Mouse (Mus musculus) heart, embryonic 15.5 days (tissue): ENCODE data around the gene Haspin. TPM values are rescaled to one million over a fixed set of nuclear protein-coding genes. Genes with fewer than 3 reads are reported as not detected.
A peak's percentile ranks its signal among the peaks of the same experiment; 100 is the strongest.
"Not testable (repeated sequence)": the region's sequence is repeated elsewhere in the genome, so short reads cannot be mapped to it uniquely, and the experiment has no call there.

Experiments used
- ATAC-seq: fragments of 200-750 bp; cut with Nextera tagmentation; replicated peaks from 2 replicates; pipeline ENCODE4 v1.8.0; 2017; ENCODE audit warnings: low read depth, moderate TSS enrichment; ENCODE audit not compliant: insufficient number of reproducible peaks, insufficient read depth, low FRiP score
- H3K27ac ChIP-seq: fragments of 300-500 bp; sonication (generic); 2 replicates; pipeline ENCODE4 v1.5.1; 2015; ENCODE audit warnings: mild to moderate bottlenecking, inconsistent platforms
- H3K27me3 ChIP-seq: fragments of 300-500 bp; sonication (generic); 2 replicates; pipeline ENCODE4 v1.6.1; 2015; ENCODE audit warnings: inconsistent platforms
- H3K36me3 ChIP-seq: fragments of 300-500 bp; sonication (generic); 2 replicates; pipeline ENCODE4 v1.6.1; 2015; ENCODE audit warnings: mild to moderate bottlenecking, inconsistent platforms
- H3K4me1 ChIP-seq: fragments of 300-500 bp; sonication (generic); replicated peaks from 2 replicates; pipeline ENCODE4 v1.6.1; 2015; ENCODE audit warnings: inconsistent platforms
- H3K4me2 ChIP-seq: fragments of 300-500 bp; sonication (generic); 2 replicates; pipeline ENCODE4 v1.6.1; 2015; ENCODE audit warnings: inconsistent platforms, mild to moderate bottlenecking, moderate library complexity
- H3K4me3 ChIP-seq: fragments of 300-500 bp; sonication (generic); 2 replicates; pipeline ENCODE4 v1.5.1; 2015; ENCODE audit warnings: mild to moderate bottlenecking, inconsistent platforms
- H3K9ac ChIP-seq: fragments of 300-500 bp; sonication (generic); 2 replicates; pipeline ENCODE4 v1.6.1; 2015; ENCODE audit warnings: mild to moderate bottlenecking, inconsistent platforms
- H3K9me3 ChIP-seq: fragments of 300-500 bp; sonication (generic); replicated peaks from 2 replicates; pipeline ENCODE4 v1.6.1; 2016; ENCODE audit warnings: inconsistent platforms
- WGBS: fragments of 180-500 bp; shearing (Covaris S2); methylation state at CpG from one replicate; pipeline ENCODE4 v1.1.7; 2015; ENCODE audit warnings: mixed read lengths; 5-methylcytosine and 5-hydroxymethylcytosine counted together
- polyA plus RNA-seq: library from polyadenylated mRNA; unstranded; fragments of >200 nt; fragmentation: Nextera tagmentation; extraction: Ambion mirVana; gene quantifications from 2 replicates; pipeline ENCODE4 v1.2.1, GENCODE M21; 2015

Gene Haspin
- polyA plus RNA-seq, 1 experiment from 2014 or later, result 10.0 TPM

DNA sequence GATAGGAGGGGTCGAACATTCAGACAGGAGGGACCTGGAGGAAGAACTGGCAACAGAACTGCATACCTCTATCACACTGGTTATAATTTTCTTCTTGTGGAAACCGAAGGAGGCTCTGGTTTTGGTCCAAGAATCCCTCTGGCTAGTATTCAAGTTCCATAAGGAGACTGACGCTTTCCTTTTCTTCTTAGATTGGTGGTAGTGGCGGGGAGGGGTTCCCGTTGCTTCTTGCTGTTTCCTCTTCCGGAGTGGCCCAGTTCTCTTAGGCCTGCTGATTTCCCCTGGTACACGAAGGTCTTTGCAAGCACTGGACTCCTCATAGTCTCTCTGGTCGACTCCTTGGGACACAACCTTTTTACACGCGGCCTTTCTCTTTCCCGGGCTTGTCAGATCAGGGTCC lies 978 bp downstream of the Haspin start:
- Histone ChIP-seq H3K27me3 (no peaks in the 10 kb centered on the region), H3K9ac (peak overlapping the region; percentile 73), H3K9me3 (no peaks in the 10 kb centered on the region), H3K4me2 (peak overlapping the region; percentile 94), H3K36me3 (no peaks in the 10 kb centered on the region), H3K4me3 (peak overlapping the region; percentile 94), H3K4me1 (peaks cover 39% of the 10 kb centered on the region), H3K27ac (peak overlapping the region; percentile 39; the same call in 1 of the 2 replicates)
- ATAC-seq, result no peak
- WGBS, result 21% methylated on average over 11 of the region's 11 CpGs

DNA sequence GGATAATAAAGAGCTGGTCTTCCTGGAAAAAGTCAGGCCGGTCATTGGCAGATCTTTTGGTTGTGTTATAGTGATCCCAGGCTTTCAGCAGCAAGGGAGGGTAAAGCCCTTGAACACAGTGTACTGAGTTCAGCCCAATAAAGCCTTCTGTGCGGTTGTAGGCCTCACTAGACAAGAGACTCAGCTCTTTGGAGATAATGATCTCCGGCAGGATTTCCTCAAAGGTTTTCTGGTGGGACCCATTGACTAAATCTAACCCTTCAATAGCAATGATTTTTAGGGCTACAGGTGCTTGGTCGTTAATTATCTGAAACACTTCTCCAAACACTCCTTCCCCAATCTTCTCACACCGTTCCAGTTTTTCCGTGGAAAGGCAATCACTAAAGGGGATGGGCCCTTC lies 1.5 kb downstream of the Haspin start:
- no peaks in the 10 kb centered on the region for H3K27me3 ChIP-seq
- peak overlapping the region; percentile 73 for H3K9ac ChIP-seq
- no peaks in the 10 kb centered on the region for H3K9me3 ChIP-seq
- H3K4me3 ChIP-seq, result peak overlapping the region; percentile 94
- 0 out of 2 replicates have a peak overlapping the region, but pooled peaks have one; percentile 39 for H3K27ac ChIP-seq
- no peak for ATAC-seq
- H3K36me3 ChIP-seq, result no peaks in the 10 kb centered on the region
- H3K4me2 ChIP-seq, result peak overlapping the region; percentile 94
- peaks cover 39% of the 10 kb centered on the region for H3K4me1 ChIP-seq
- 66% methylated on average over 6 of the region's 6 CpGs for WGBS

DNA sequence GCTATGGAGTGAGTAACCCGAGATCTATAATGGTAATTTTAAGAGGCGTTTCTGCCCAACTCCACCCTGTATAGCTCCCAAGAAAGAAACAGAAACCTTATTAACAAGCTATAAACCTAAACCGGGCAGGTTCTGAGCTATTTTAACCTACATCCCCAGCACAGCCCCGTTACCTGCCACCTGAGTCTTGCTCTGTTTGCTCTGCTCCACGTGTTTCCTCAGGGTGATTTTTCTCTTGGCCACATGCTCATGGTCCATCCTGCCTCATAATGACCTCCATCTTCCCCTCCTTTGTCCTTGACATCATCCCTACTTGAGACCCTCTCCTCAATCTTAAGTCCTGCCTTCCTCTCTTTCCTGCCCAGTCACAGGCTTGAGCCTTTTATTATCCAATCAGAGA lies 3.9 kb downstream of the Haspin start:
- H3K4me1 ChIP-seq, result peaks cover 43% of the 10 kb centered on the region
- H3K4me2 ChIP-seq, result peak overlapping the region; percentile 94; the same call in 1 of the 2 replicates
- H3K9ac ChIP-seq, result no peak overlapping the region
- no peaks in the 10 kb centered on the region for H3K9me3 ChIP-seq
- no peak overlapping the region for H3K4me3 ChIP-seq
- no peaks in the 10 kb centered on the region for H3K36me3 ChIP-seq
- no peak overlapping the region for H3K27ac ChIP-seq
- no peaks in the 10 kb centered on the region for H3K27me3 ChIP-seq
- ATAC-seq, result no peak
- WGBS, result 81% methylated on average over 5 of the region's 5 CpGs

DNA sequence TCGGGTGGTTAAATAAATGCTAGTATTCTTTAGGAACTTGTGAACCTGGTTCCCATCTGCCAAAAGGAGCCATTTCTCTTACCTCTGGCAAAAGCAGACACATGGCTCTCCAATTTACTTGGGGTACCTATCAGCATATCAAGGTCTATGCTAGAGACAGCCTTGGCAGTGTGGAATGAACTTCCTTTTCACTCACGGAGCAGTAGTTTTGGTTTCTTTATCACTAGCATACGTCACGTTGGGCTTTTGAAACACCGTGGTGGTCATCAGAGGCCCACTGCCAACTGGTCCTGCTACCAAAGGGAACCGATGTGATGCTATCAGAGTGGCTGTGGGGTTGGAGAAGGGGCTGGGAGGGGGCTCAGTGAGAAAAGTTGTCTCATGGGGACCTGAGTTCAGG lies 5.1 kb downstream of the Haspin start:
- no peak overlapping the region for H3K4me3 ChIP-seq

DNA sequence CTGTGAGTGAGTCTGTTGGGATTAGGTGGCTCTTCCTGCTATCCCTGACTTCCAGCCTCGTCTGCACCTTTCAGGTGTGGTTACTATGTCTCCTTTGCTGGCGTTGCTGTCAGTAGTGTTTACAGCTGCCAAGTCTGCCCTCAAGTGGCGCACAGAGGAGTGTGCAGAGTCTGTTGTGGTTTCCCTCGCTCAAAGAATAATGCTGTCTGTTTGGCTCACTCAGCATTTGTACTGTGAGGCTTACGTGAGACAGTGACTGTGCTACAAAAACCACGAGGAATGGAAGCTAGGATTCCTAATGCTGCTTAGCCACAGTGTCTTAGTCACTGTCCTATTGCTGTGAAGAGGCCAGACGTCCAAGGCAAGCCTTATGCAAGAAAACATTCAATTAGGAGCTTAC lies 7.1 kb downstream of the Haspin start:
- ATAC-seq, result no peak
- Histone ChIP-seq H3K4me3 (no peak overlapping the region), H3K36me3 (no peaks in the 10 kb centered on the region), H3K9me3 (no peaks in the 10 kb centered on the region), H3K4me2 (no peak overlapping the region), H3K27me3 (no peaks in the 10 kb centered on the region), H3K9ac (no peak overlapping the region), H3K27ac (no peak overlapping the region), H3K4me1 (peaks cover 21% of the 10 kb centered on the region)
- 68% methylated on average over 7 of the region's 7 CpGs for WGBS

More for the DNA sequence above, 5.1 kb downstream of the Haspin start:
- peaks cover 39% of the 10 kb centered on the region for H3K4me1 ChIP-seq
- no peak for ATAC-seq
- no peak overlapping the region for H3K4me2 ChIP-seq
- no peaks in the 10 kb centered on the region for H3K27me3 ChIP-seq
- no peaks in the 10 kb centered on the region for H3K9me3 ChIP-seq
- H3K9ac ChIP-seq, result no peak overlapping the region
- H3K27ac ChIP-seq, result no peak overlapping the region
- H3K36me3 ChIP-seq, result no peaks in the 10 kb centered on the region
- 87% methylated on average over 6 of the region's 6 CpGs for WGBS

DNA sequence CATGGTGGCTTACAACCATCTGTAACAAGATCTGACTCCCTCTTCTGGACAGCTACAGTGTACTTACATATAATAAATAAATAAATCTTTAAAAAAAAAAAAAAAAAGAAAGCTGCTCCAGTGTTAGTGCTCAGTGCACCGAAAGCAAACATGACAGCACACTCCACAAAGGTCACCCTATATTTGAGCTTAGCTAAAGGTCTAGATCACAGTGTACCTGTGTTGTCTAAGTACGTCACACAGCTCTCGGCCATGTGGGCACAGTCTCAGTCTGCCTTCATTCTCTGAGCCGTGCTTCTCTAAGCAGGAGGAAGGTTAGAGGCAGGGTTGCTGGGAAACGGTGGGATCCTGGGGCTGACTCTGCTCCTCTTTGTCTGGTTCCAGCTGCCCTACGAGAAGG lies 11.6 kb downstream of the Haspin start:
- WGBS, result 88% methylated on average over 6 of the region's 6 CpGs
- Histone ChIP-seq H3K4me1 (0 out of 2 replicates have a peak, but pooled peaks cover 4% of the 10 kb centered on the region), H3K36me3 (no peaks in the 10 kb centered on the region), H3K4me3 (no peak overlapping the region), H3K4me2 (no peak overlapping the region), H3K9ac (no peak overlapping the region), H3K9me3 (no peaks in the 10 kb centered on the region), H3K27me3 (no peaks in the 10 kb centered on the region), H3K27ac (no peak overlapping the region)
- no peak for ATAC-seq

DNA sequence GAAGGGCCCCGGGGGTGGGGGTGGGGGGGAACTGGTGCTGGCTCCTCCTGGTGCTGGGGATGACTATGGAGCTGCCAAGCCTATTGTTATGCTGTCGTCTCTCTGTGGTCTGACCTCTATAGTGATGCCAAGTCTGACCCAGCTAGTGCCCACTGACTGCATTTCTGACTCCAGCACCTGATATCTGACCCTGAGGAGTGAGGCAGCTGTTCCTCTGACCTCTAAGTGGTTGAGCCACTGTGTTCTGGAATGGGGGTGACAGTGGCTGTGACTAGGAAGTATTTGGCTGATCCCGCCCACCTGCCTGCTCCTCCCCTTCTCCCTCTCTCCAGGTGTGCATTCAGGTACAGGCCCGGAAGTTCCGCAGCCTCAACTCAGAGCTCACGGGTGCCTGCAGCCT lies 26.7 kb downstream of the Haspin start:
- Histone ChIP-seq H3K27me3 (no peaks in the 10 kb centered on the region), H3K4me2 (no peak overlapping the region), H3K4me3 (no peak overlapping the region), H3K27ac (no peak overlapping the region), H3K4me1 (peaks cover 20% of the 10 kb centered on the region), H3K36me3 (no peaks in the 10 kb centered on the region), H3K9me3 (no peaks in the 10 kb centered on the region), H3K9ac (no peak overlapping the region)
- 77% methylated on average over 6 of the region's 6 CpGs for WGBS
- no peak for ATAC-seq

DNA sequence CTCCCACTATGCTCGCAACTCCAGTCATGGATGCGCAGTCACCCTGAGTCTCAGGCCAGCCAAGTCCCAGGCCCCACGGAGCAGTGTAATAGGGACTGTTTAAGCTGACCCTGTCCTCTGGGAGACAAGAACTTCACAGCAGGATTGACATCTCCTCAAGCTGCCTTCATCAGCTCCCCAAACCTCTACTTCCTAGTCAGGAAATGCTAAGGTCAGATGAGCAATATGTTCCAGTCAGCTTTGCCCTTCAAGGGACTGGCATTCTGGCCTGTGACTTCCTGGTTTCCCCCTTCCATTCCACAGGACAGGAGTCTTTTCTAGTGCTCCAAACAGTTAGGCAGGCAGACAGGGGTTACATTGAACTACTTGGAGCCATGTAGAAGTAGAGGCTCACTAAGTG lies 28.2 kb downstream of the Haspin start:
- Histone ChIP-seq H3K4me1 (peaks cover 20% of the 10 kb centered on the region), H3K4me2 (no peak overlapping the region), H3K9me3 (no peaks in the 10 kb centered on the region), H3K9ac (no peak overlapping the region), H3K27ac (no peak overlapping the region; the same call in 1 of the 2 replicates), H3K36me3 (no peaks in the 10 kb centered on the region), H3K27me3 (no peaks in the 10 kb centered on the region), H3K4me3 (no peak overlapping the region)
- no peak for ATAC-seq
- WGBS, result 71% methylated on average over 3 of the region's 3 CpGs

DNA sequence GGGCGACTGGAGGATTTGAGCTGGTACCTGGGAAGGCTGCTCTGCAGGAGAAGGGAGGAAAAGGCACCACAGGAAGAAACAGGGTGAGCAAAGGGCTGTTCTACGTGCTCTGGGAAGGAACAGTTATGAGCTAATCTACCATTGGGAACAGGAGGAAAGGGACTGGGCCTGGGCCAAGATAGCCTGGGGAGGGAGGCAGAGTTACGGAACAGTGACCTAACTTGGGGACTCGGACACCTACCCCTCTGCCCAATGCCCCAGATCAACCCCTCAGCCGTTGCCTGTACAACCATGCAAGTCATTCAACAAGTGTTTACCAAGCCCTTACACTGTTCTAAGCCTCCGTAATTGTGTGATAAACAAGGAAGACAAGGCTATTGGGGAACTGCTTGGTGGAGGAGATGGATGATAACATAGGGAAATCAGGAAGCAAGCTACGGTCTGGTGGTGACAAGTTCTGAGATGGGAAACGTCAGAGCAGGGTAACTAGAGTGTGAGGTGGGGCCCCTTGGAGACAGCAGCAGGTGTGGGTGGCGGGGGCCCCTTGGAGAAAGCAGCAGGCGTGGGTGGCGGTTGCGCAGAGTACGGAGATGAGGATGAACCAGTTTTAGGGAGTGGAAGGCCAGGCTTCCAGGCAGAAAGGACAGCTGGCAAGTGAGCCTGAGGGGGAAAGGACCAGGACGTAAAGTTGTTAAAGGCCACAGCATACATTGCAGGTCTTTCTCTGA lies 29.0 kb downstream of the Haspin start:
- peak overlapping the region; percentile 54 for H3K27ac ChIP-seq
- WGBS, result 62% methylated on average over 14 of the region's 14 CpGs
- peak; percentile 51 for ATAC-seq

DNA sequence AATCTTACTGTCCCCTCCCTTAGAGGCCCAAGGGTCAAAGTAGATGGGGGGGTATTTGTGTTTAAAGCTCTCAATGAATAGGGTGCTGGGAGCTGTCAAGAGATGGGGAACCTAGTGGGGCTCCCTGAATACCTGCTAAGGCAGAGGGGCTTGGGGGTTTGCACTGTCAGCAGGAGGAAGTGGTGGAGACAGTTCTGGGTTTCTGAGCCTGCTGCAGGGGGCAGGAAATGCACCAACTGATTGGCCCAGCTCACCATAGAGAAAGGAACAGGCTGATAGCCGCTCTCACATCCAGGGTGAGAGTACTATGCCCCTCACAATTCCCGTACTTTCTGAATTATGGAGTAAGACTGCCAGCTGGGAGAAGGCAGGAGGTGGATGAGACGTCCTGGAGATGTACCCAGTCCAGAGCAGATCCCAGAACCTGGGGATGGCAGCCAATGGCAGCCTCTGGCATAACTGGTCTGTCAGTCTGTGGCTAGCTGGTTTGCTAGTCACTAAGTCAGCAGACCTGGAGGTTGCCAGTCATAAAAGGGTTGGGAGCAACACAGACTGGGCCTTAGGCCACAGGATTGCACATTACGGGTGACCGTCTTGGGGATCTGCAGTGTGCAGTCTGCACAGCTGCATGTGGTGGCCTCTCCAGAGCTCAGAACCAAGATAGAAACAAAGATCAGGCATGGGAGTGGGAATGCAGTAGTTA lies 29.7 kb downstream of the Haspin start:
- H3K36me3 ChIP-seq, result no peaks in the 10 kb centered on the region
- ATAC-seq, result no peak
- no peak overlapping the region for H3K4me2 ChIP-seq
- H3K4me1 ChIP-seq, result peaks cover 20% of the 10 kb centered on the region
- no peaks in the 10 kb centered on the region for H3K27me3 ChIP-seq
- H3K27ac ChIP-seq, result peak overlapping the region; percentile 54
- H3K9ac ChIP-seq, result peak overlapping the region; percentile 28; the same call in 1 of the 2 replicates
- no peaks in the 10 kb centered on the region for H3K9me3 ChIP-seq
- WGBS, result 55% methylated on average over 5 of the region's 5 CpGs
- no peak overlapping the region for H3K4me3 ChIP-seq

More for the DNA sequence above, 29.0 kb downstream of the Haspin start:
- Histone ChIP-seq H3K4me1 (peaks cover 20% of the 10 kb centered on the region), H3K27me3 (no peaks in the 10 kb centered on the region), H3K9me3 (no peaks in the 10 kb centered on the region), H3K4me2 (no peak overlapping the region), H3K9ac (0 out of 2 replicates have a peak overlapping the region, but pooled peaks have one; percentile 28), H3K4me3 (no peak overlapping the region), H3K36me3 (no peaks in the 10 kb centered on the region)

DNA sequence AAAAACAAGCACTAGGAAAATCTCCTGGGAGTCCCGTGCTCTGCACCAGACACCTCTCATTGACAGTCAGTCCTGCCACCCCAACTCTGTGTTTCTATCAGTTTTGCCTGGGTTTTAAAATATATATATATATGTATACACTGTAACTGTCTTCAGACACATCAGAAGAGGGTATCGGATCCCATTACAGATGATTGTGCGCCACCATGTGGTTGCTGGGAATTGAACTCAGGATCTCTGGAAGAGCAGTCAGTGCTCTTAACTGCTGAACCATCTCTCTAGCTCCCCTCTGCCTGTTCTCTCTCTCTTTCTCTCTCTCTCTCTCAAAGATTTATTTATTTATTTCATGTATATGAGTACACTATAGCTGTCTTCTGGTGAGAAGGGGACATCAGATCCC lies 30.7 kb downstream of the Haspin start:
- not testable (repeated sequence) for H3K36me3 ChIP-seq, H3K4me2 ChIP-seq, H3K9me3 ChIP-seq, H3K27ac ChIP-seq, H3K27me3 ChIP-seq, H3K9ac ChIP-seq, H3K4me3 ChIP-seq, ATAC-seq
- H3K4me1 ChIP-seq, result peaks cover 20% of the 10 kb centered on the region
- WGBS, result 30% methylated on average over 3 of the region's 3 CpGs
